Mouse (Mus musculus) limb, embryonic 10.5 days (tissue): ENCODE measurements around the gene Csnk2a1. TPM values are rescaled to one million over a fixed set of nuclear protein-coding genes. Genes with fewer than 3 reads are reported as not detected.

Experiments
- polyA plus RNA-seq: library from polyadenylated mRNA; unstranded; fragments of >200 nt; fragmentation: Nextera tagmentation; extraction: Ambion mirVana; gene quantifications from 2 replicates; pipeline ENCODE4 v1.2.1, GENCODE M21; 2016

Csnk2a1 gene
- polyA plus RNA-seq, 1 experiment from 2014 or later = 77.6 TPM

Other genes with a start within 250 kb of the Csnk2a1 start
- 35.0 and 37.9 TPM in 2 replicates for gene Fam110a, start 246.6 kb upstream of the Csnk2a1 start, polyA plus RNA-seq
- gene Slc52a3, start 230.3 kb upstream of the Csnk2a1 start, polyA plus RNA-seq = 0.77 and 1.3 TPM in 2 replicates
- gene Scrt2, start 145.3 kb upstream of the Csnk2a1 start, polyA plus RNA-seq = not detected in 2 replicates
- gene Srxn1, start 121.3 kb upstream of the Csnk2a1 start, polyA plus RNA-seq = 8.0 and 9.6 TPM in 2 replicates
- gene Tcf15, start 83.3 kb upstream of the Csnk2a1 start, polyA plus RNA-seq = 27.3 and 29.8 TPM in 2 replicates
- 31.2 and 37.1 TPM in 2 replicates for gene Tbc1d20, start 67.0 kb downstream of the Csnk2a1 start, polyA plus RNA-seq
- 85.8 and 92.6 TPM in 2 replicates for gene Rbck1, start 105.8 kb downstream of the Csnk2a1 start, polyA plus RNA-seq
- 2.6 and 3.2 TPM in 2 replicates for gene Trib3, start 117.2 kb downstream of the Csnk2a1 start, polyA plus RNA-seq
- 0.59 and 1.4 TPM in 2 replicates for gene Nrsn2, start 149.8 kb downstream of the Csnk2a1 start, polyA plus RNA-seq
- 9.9 and 11.8 TPM in 2 replicates for gene Sox12, start 171.2 kb downstream of the Csnk2a1 start, polyA plus RNA-seq
- 64.9 and 67.2 TPM in 2 replicates for gene Zcchc3, start 188.2 kb downstream of the Csnk2a1 start, polyA plus RNA-seq
- gene 6820408C15Rik, start 188.7 kb downstream of the Csnk2a1 start, polyA plus RNA-seq = 0.40 and 0.61 TPM in 2 replicates
- gene Defb23, start 237.8 kb downstream of the Csnk2a1 start, polyA plus RNA-seq = not detected in 2 replicates